Mouse (Mus musculus) C3H10T1/2 (cell line): ENCODE results near the gene Tnp1. TPM values are rescaled to one million over a fixed set of nuclear protein-coding genes. Genes with fewer than 3 reads are reported as not detected.

ENCODE experiments used
- polyA plus RNA-seq, 2 experiments: library from polyadenylated mRNA; unstranded; fragments of >200 nt; fragmentation: generic; extraction: Trizol; gene quantifications; one replicate each; pipeline ENCODE4 v1.2.1; 2012; ENCODE audit warnings: missing spikeins in 2 of 2

Gene Tnp1
- polyA plus RNA-seq = not detected

DNA sequence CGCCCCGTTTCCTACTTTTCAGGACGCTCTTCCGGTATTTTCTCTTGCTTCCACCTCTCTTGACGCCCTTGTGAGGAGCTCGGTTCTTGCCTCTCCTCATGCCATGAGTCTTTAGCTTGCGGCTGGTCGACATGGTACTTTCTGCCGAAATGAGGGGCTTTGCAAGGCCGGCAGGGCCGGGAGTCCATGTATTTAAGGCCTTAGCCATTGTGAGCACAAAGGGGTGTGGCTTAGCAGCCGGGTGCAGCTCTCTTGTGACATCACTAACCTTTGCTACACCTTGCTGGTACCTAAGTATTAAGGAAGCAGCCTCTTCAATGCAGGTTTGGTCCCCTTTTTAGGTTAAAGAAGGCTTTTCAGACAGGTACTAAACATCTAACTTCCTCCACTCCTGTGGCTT is at the start of gene Tnp1:
Tnp1 (minus strand) TSS at position 179 of the 400 bp plus-strand sequence.

Other genes with a start within 250 kb of the Tnp1 start
- gene Igfbp2, start 191.4 kb downstream of the Tnp1 start, polyA plus RNA-seq = not detected
- gene Igfbp5, start 141.0 kb downstream of the Tnp1 start, polyA plus RNA-seq = 1 to 10 TPM in 1 of 2 experiments, under 1 TPM in 1; 0.01 to 5.8 TPM